Mouse (Mus musculus) thymus, postnatal 0 days (tissue): ENCODE measurements at regions not wholly inside any gene's neighbourhood (a gene's known extent, or its start where the extent isn't known, plus 50 kb on each side); places are given as distances from the start of the nearest gene placed in this dataset.
A peak's percentile ranks its signal among the peaks of the same experiment; 100 is the strongest.

Source experiments
- DNase-seq: peaks from one replicate; pipeline ENCODE4 v3.0.0-alpha.2; 2015; ENCODE audit warnings: low spot score

DNA sequence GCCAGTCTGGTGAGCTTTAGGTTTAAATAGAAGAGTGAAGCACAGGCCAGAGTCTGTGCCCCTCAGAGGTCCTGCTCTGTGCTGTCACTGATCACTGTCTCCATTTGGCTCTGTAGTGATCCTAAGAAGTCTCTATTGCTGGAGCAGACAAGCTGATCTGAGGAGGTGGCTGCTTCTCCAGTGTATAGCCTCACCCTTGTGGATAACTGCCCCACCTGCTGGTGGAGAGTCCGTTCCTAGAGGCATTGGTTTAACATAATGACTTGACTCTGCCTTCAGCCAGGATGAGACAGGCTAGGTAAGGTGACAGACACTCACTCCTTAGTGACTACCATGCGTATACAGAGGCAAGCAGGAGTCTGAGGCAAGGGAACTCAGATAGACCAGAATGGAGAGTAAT lies 136.5 kb upstream of the Foxn2 start:
- peak; percentile 8 for DNase-seq

DNA sequence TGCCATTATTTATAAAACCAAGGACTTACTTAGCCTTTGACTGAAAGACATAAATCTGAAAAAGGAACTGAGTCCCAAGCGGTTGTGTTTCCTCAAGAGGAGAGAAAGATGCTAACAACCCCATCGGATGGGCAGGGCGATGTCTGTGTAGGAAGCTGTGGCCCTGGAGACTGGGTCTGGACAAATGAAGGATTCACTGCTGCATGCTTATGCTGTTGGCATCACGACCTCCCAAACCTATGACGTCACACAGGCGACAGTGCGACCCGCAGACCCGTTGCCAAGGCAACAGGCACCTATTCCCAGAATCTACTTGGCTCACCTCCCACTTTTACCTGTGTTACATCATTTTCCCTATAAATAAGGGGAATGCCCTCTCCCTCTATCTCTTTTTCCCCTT lies 135.3 kb upstream of the Foxn2 start:
- DNase-seq, result no peak

- DNase-seq, result no peak
Observed at GRCm38 (mm10) chr17:88306325-88306724, 134.2 kb upstream of the Foxn2 start.

GRCm38 (mm10) chr17:88307082-88307481 lies 133.4 kb upstream of the Foxn2 start:
- no peak for DNase-seq

GRCm38 (mm10) chr17:88307826-88308225 lies 132.7 kb upstream of the Foxn2 start:
- no peak for DNase-seq

DNA sequence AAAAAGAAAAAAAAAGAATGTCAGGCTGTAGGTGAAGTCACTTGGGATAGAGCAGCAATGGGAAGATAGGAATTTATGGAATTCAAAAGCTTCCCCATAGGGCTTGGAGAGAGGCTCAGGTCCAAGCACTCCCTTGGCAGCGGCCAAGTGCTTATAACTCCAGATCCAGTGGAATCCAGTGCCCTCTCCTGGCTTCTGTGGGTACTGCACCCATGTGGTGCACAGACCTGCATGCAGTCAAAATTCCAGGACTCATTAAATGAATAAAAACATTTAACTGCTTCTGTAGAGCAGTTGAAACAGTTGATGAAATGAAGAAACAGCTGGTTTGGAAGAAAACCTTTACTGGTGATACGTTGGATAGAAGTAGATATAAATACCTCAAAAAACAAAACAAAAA lies 127.6 kb upstream of the Foxn2 start:
- peak; percentile 15 for DNase-seq

- DNase-seq, result peak; percentile 76
Observed at GRCm38 (mm10) chr17:88316213-88316967, 124.1 kb upstream of the Foxn2 start.

DNA sequence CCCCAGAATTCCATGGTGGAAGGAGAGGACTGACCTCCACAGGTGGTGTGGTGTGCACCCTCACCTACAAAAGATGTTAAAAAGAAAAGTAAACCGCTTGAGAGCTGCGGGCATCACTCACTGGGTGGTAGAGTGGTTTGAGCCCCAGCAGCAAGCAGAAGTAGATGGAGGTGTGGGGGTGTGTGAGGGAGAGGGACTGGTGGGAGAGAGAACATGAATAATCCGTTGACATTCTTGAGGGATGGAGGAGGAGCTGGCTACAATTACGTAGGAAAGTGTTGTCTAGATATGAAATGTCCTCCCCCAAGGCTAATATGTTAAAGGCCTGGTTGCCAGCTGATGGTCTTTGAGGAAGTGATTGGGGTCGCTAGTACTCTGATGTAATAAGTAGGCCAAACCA lies 123.2 kb upstream of the Foxn2 start:
- DNase-seq, result no peak

GRCm38 (mm10) chr17:88317806-88318205 lies 122.7 kb upstream of the Foxn2 start:
- no peak for DNase-seq

- DNase-seq, result no peak
Observed at GRCm38 (mm10) chr17:88318207-88318791, 122.2 kb upstream of the Foxn2 start.

GRCm38 (mm10) chr17:88318936-88319335 lies 121.6 kb upstream of the Foxn2 start:
- no peak for DNase-seq

DNA sequence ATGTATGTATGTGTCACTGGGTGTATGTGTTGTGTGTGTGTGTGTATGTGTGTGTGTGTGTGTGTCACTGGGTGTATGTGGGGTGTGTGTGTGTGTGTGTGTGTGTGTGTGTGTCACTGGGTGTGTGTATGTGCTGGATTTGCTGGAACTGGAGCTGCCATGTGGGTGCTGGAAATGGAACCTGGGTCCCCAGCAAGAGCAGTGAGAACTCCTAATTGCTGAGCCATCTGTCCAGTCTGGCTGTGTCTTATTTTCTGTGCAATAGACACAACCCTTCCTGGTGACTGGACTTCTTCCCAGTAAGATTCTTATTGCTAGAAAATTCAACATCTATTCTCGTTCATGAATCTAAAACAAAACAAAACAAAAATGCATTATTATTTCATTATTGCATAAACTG lies 119.8 kb upstream of the Foxn2 start:
- DNase-seq, result no peak

- no peak for DNase-seq
Observed at GRCm38 (mm10) chr17:88325326-88325909, 115.1 kb upstream of the Foxn2 start.

- DNase-seq, result no peak
Observed at GRCm38 (mm10) chr17:88325910-88326739, 114.4 kb upstream of the Foxn2 start.

DNA sequence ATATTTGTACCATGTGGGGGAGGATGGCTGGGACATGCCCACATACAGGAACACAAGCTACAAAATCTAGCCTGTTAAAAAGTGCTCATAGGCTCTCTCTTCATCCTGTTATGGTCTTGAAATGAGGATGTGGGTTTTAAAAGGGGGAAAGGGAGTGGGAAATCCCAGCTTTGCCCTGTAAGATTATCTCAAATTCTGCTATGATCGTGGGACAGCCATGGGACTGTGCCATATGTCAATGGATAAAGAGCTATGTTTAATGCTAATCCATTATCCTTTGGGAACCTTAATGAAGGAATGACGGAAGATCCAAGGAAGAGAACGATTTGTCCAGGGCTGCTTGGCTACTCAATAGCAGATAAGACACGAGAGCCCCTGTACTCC lies 113.8 kb upstream of the Foxn2 start:
- DNase-seq, result no peak

DNA sequence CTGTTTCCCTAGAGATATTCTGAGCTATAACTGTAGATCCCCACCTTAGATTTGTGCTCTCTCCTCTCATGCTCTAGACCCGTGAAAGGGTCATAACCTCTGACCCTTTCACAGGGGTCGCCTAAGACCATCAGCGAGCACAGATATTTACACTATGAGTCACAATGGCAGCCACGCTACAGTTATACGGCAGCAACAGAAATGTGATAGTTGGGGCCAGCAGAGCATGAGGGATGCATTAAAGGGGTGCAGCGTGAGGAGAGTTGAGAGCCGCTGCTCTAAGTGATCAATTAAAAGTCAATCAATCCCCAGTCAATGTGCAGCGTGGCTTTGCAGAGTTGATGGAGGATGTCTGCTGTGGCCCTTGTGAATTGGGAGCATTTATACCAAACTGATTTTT lies 112.7 kb upstream of the Foxn2 start:
- DNase-seq, result no peak

GRCm38 (mm10) chr17:88328807-88329206 lies 111.7 kb upstream of the Foxn2 start:
- DNase-seq, result no peak

DNA sequence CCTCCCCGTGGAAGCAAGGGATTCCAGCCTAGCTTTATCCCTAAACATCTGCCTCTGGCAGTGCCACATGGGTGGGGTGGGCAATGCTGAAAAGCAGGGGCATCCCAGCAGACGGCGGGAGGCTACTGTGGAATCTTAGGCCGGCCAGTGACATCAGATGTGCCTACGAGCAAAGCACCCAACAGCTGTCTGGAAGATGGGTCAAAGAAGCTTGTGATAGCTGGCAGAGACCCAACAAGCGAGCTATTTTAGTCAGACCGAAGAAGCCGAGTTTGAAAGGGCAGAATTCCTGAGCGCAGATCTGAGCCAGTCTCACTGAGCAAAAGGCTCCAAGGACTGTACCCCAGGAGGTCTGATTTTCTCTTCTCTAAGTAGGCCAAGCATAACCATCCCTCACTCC lies 110.8 kb upstream of the Foxn2 start:
- DNase-seq, result no peak

DNA sequence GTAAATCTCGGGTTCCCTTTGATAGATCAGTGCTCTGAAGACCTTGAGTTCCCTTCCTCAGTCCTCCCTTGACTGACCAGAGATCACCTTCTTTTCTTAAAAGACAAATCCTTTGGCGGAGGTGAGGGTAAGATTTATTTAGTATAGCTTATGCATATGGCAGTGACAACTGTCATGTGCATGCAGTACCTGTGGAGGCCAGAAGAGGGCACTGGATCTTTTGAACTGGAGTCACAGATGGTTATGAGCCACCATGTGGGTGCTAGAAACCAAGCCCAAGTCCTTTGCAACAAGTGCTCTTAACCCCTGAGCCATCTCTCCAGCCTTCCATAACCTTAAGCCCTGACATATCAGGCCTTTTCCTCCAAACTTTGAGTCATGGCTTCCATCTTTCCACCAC lies 110.4 kb upstream of the Foxn2 start:
- no peak for DNase-seq

DNA sequence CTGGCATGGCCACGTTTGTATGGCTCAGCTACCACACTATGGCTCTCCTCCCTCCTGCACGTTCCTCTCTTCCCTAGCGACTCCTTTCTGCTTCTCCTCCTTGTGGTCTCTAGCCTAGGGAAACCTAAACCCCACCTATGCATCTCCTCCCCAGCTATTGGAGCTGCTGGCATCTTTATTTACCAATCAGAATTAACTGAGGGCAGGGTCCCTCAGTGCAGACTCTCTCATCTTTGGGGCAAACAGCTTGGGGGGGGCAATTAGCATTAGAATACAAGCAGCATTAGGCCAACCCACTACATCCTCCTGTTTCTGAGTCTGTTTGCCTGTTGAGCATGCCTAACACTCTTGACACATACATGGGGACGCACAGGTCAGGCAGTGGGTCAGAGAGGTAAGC lies 106.7 kb upstream of the Foxn2 start:
- DNase-seq, result no peak

- DNase-seq, result no peak
Observed at GRCm38 (mm10) chr17:88335271-88335670, 105.2 kb upstream of the Foxn2 start.

DNA sequence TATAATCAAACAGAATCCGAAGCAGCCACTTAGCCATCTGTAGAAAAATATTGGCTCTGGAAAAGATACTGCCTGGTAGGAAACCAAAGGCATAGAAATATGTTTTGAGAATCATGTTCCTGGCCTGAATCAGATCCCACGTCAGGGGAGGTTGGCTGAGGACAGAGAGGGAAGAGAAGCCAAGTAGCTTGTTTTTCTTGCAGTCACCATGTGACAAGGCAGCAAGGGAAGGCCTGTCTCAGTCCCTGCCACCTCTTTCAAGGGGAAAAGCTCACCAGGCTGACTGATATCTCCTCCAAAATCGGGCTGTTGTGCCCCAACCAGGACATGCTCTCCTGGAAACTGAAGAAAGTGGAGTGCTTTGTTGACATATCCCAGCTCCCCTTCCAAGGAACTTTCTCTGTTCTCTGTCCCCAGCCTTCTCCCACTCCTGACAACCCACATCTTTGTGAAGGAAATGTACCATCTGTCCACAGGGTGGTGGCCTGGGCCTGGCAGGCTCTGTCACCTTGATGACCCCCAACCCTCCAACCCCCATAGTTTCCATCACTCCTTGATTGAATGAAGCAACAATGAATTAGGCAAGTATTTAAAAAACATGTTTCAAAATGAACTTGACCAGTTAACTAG lies 104.3 kb upstream of the Foxn2 start:
- DNase-seq, result no peak
